Mouse (Mus musculus) mammary gland, adult 2 months (tissue): Measurements from ENCODE around the gene Adar. TPM values are rescaled to one million over a fixed set of nuclear protein-coding genes. Genes with fewer than 3 reads are reported as not detected.

ENCODE experiments used
- polyA plus RNA-seq: library from polyadenylated mRNA; depleted of rRNA; stranded (reverse); fragments of >200 nt; gene quantifications from 2 replicates; pipeline ENCODE4 v1.2.3, GENCODE M21; 2012; ENCODE audit warnings: low replicate concordance; rRNA removed

The Adar gene
- polyA plus RNA-seq: 35.8 and 36.2 TPM in 2 replicates

DNA sequence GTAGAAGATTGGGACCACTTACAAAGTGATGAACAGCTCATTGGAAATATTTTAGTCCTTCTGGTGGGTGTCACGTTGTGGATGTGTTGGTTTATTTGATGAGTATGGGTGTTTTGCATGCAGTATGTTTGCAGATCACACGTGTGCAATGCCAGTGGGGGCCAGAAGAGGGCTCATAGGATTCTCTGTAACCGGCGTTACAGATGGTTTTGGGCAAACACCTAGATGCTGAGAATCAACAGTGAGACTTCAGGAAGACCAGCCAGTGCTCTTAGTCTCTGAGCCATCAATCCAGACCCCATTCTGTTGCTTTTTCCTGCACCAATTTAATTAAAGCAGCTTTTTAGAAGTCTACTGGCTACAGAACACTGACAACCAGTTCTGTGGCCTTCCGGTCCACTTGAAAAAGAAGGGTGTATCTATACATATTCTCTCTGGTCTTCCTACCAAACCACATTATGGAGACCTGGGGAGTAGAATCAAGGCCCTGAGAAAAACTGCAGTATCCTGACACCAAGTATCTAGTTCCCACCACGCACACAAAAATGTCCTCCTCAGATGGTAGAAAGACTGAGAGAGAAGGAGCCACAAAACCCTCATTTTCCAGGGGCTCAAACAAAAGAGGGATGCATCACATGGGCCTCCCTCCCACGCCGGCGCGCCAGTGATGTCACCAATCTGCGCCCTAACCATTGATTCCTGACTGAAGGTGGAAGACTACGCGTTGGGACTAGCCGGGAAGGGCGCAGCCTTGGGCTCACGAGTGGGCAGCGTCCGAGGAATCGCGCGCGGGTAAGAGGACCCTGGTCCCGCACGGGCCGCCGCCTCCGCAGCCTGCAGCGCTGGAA lies at the start of gene Adar:
TSS of gene Adar (plus strand) at position 664 of the 848 bp plus-strand sequence.

DNA sequence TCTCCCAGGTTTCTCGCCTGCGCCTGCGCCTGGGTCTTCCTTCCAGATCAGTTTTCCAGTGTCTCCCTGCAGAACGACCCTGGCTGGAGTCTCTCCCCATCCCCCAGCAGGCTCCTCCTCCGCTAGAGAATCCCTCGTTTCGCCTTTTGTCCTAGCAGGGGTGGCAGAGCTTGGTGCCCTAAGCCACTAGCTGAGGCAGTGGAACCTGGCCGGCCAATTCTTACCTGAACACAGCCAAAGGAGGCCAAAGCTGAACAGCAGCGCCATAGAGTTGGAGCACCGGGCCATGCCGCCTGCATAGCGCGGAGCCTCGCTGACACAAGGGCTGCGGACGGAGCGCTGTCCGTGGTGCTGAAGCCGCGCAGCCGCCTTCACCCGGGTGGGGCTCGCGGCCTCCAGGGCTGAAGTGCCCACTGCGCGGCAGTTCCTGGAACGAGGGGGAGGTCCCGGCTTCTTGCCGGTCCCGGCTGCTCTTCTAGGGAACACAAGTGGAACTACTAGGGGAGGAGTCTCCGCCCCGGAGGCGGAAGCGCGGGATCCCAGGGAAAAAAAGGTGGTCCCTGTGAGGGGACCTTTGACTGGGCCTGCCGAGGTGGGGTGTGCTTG lies 49.4 kb downstream of the Adar start, which contains the start of gene Chrnb2:
TSS of gene Chrnb2 (minus strand) at position 514 of the 606 bp plus-strand sequence.

DNA sequence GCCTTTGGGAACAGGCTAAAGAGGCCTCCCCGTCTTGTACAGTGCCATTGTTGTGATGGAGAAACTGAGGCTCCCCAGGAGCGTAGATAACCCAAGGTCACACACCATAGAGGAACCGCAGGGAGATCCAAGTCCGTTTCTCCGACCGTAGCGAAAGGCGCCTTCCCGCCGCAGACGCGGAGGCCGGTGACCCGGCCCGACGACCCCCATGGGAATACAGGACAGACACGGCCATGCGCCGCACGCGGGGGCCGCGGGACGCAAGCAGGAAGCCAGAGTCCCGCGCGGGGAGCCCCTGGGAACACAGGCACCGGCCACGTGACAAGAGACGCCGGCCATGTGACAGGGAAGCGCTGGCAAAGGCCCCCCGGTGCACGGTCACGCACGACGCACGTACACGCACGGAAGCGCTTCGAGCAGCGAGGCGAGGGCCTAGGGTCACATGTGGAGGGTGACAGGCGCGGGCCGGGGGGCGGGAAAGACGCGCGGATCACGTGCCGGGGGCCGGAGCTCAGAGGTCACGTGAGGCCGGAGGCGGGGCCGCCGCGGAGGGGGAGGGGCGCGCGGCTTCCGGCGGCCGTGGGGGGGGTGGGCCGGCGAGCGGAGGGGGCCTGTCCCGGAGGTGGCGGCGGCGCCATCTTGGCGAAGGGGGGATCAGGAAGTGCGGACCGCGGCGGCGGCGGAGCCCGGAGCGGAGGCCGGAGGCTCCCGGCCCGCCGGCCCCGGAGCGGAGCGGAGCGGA lies 58.3 kb downstream of the Adar start, which contains the start of gene Ube2q1:
TSS of gene Ube2q1 (plus strand) at position 649 of the 742 bp plus-strand sequence.

Other genes starting within 250 kb of the Adar start
- 4.8 and 5.5 TPM in 2 replicates for gene Kcnn3, start 194.9 kb upstream of the Adar start, polyA plus RNA-seq
- gene Chrnb2, start 49.6 kb downstream of the Adar start, polyA plus RNA-seq: 1.6 and 2.1 TPM in 2 replicates
- 25.0 and 27.3 TPM in 2 replicates for gene Ube2q1, start 58.6 kb downstream of the Adar start, polyA plus RNA-seq
- gene She, start 116.3 kb downstream of the Adar start, polyA plus RNA-seq: 3.1 and 4.3 TPM in 2 replicates
- 19.8 and 27.4 TPM in 2 replicates for gene Il6ra, start 198.2 kb downstream of the Adar start, polyA plus RNA-seq
- gene Atp8b2, start 248.5 kb downstream of the Adar start, polyA plus RNA-seq: 50.7 and 118 TPM in 2 replicates